Mouse (Mus musculus): ENCODE measurements at regions not wholly inside any gene's neighbourhood (a gene's known extent, or its start where the extent isn't known, plus 50 kb on each side); places are given as distances from the start of the nearest gene placed in this dataset.

DNA sequence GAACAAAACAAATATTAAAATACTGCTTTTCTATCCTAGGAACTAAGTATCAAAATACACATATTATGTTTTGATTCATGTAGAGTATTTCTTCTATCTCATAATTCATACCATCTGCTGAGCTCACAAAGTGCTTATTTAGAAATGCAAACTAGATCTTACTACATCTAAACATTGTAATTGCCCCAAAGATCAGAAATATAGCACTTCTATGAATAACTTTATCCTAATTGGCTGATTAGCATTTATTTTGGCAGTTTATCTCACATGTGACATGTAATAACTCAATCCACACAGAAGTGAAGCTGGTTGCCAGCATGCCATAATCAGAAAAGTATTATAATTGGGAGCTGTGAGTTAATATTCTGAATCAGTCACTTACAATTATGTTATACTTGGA, 684.6 kb upstream of the Adarb2 start:
- H3K9ac ChIP-seq = no peak overlapping the region
- H3K4me3 ChIP-seq (ENCODE audit: low read depth, low read length) = no peak overlapping the region
- H3K27ac ChIP-seq (ENCODE audit: low read depth, low read length) = no peak overlapping the region
- peak; percentile 14 for DNase-seq
- ATAC-seq = peak; percentile 55; the same call in 1 of the 2 replicates
- no peaks in the 10 kb centered on the region for H3K27me3 ChIP-seq (ENCODE audit: insufficient read depth, low read length)
- no peaks in the 10 kb centered on the region for H3K36me3 ChIP-seq (ENCODE audit: insufficient read depth)
- no peaks in the 10 kb centered on the region for H3K9me3 ChIP-seq (ENCODE audit: low read length)
- TF ChIP-seq CTCF (IDR thresholded peaks at IDR 0.05; ENCODE audit: low read depth) = no peak
- H3K4me1 ChIP-seq (ENCODE audit: insufficient read depth) = no peaks in the 10 kb centered on the region
- H3K4me2 ChIP-seq (ENCODE audit: low read depth) = no peak overlapping the region

GRCm38 (mm10) chr13:7524436-7524835, 678.2 kb upstream of the Adarb2 start:
- Histone ChIP-seq H3K27me3 (ENCODE audit: insufficient read depth, low read length) (no peaks in the 10 kb centered on the region), H3K4me1 (ENCODE audit: insufficient read depth) (no peaks in the 10 kb centered on the region), H3K4me3 (ENCODE audit: low read depth, low read length) (no peak overlapping the region), H3K27ac (ENCODE audit: low read depth, low read length) (no peak overlapping the region), H3K9me3 (ENCODE audit: low read length) (peaks cover 7% of the 10 kb centered on the region; the same call in 1 of the 2 replicates), H3K9ac (no peak overlapping the region), H3K36me3 (ENCODE audit: insufficient read depth) (no peaks in the 10 kb centered on the region), H3K4me2 (ENCODE audit: low read depth) (no peak overlapping the region)
- WGBS = 51% methylated on average over 1 of the region's 1 CpGs
- no peak for ATAC-seq
- TF ChIP-seq CTCF (IDR thresholded peaks at IDR 0.05; ENCODE audit: low read depth) = no peak
- no peak for DNase-seq

- Histone ChIP-seq H3K4me2 (ENCODE audit: low read depth) (no peak overlapping the region), H3K4me3 (ENCODE audit: low read depth, low read length) (no peak overlapping the region), H3K9me3 (ENCODE audit: low read length) (no peaks in the 10 kb centered on the region), H3K27ac (ENCODE audit: low read depth, low read length) (no peak overlapping the region), H3K27me3 (ENCODE audit: insufficient read depth, low read length) (no peaks in the 10 kb centered on the region), H3K4me1 (ENCODE audit: insufficient read depth) (no peaks in the 10 kb centered on the region), H3K9ac (no peak overlapping the region), H3K36me3 (ENCODE audit: insufficient read depth) (no peaks in the 10 kb centered on the region)
- no peak for TF ChIP-seq CTCF (IDR thresholded peaks at IDR 0.05; ENCODE audit: low read depth)
- 84% methylated on average over 4 of the region's 4 CpGs for WGBS
- no peak for ATAC-seq
- no peak for DNase-seq
Measured at GRCm38 (mm10) chr13:7538856-7539255, 663.8 kb upstream of the Adarb2 start.

GRCm38 (mm10) chr13:7584022-7584421, 618.6 kb upstream of the Adarb2 start:
- DNase-seq = no peak
- WGBS = 28% methylated on average over 3 of the region's 3 CpGs
- H3K4me3 ChIP-seq (ENCODE audit: low read depth, low read length) = no peak overlapping the region
- H3K9ac ChIP-seq = no peak overlapping the region
- H3K9me3 ChIP-seq (ENCODE audit: low read length) = no peaks in the 10 kb centered on the region
- ATAC-seq = no peak
- no peak overlapping the region for H3K4me2 ChIP-seq (ENCODE audit: low read depth)
- no peaks in the 10 kb centered on the region for H3K27me3 ChIP-seq (ENCODE audit: insufficient read depth, low read length)
- no peaks in the 10 kb centered on the region for H3K4me1 ChIP-seq (ENCODE audit: insufficient read depth)
- no peak for TF ChIP-seq CTCF (IDR thresholded peaks at IDR 0.05; ENCODE audit: low read depth)
- H3K36me3 ChIP-seq (ENCODE audit: insufficient read depth) = no peaks in the 10 kb centered on the region
- no peak overlapping the region for H3K27ac ChIP-seq (ENCODE audit: low read depth, low read length)
